Mouse (Mus musculus) regulatory T cell (primary cell): Measurements from ENCODE around the gene Plekhm1.
"Not testable (repeated sequence)": the region's sequence is repeated elsewhere in the genome, so short reads cannot be mapped to it uniquely, and the experiment has no call there.

Experiments
- in situ Hi-C: fragments of 300-600 bp; cut with MboI, MseI; formaldehyde crosslinking; loops from one replicate; pipeline ENCODE4 v1.15.1; 2025; ENCODE audit warnings: high pct_unique_total_duplicates

The Plekhm1 gene

GRCm38 (mm10) chr11:103343063-103343462, 69.4 kb downstream of the Plekhm1 start:
- in situ Hi-C loops, result loop anchor here (5.0 kb wide), 1 partner anchor 241 kb away; the partner anchor contains the start of genes Acbd4 and Plcd3

GRCm38 (mm10) chr11:103340677-103341076, 71.8 kb downstream of the Plekhm1 start:
- in situ Hi-C loops, result loop anchor here (5.0 kb wide), 1 partner anchor 238 kb away; the partner anchor contains the start of genes Acbd4 and Plcd3

GRCm38 (mm10) chr11:103340130-103340529, 72.4 kb downstream of the Plekhm1 start:
- in situ Hi-C loops, result loop anchor here (5.0 kb wide), 1 partner anchor 238 kb away; the partner anchor contains the start of genes Acbd4 and Plcd3

GRCm38 (mm10) chr11:103339414-103340119, 72.9 kb downstream of the Plekhm1 start:
- in situ Hi-C loops, result loop anchor here (5.0 kb wide), 1 partner anchor 237 kb away; the partner anchor contains the start of genes Acbd4 and Plcd3

- in situ Hi-C loops, result no loop called here
Measured at GRCm38 (mm10) chr11:103338671-103339070, 73.8 kb downstream of the Plekhm1 start.

- in situ Hi-C loops, result no loop called here
Measured at GRCm38 (mm10) chr11:103338119-103338518, 74.4 kb downstream of the Plekhm1 start.

- in situ Hi-C loops, result no loop called here
Measured at GRCm38 (mm10) chr11:103337180-103337579, 75.3 kb downstream of the Plekhm1 start.

GRCm38 (mm10) chr11:103335561-103335960, 76.9 kb downstream of the Plekhm1 start:
- in situ Hi-C loops, result no loop called here

- in situ Hi-C loops, result no loop called here
Measured at GRCm38 (mm10) chr11:103334925-103335324, 77.6 kb downstream of the Plekhm1 start.

GRCm38 (mm10) chr11:103333719-103334398, 78.6 kb downstream of the Plekhm1 start:
- in situ Hi-C loops, result no loop called here

- in situ Hi-C loops, result no loop called here
Measured at GRCm38 (mm10) chr11:103332890-103333651, 79.4 kb downstream of the Plekhm1 start.

- in situ Hi-C loops, result no loop called here
Measured at GRCm38 (mm10) chr11:103332186-103332889, 80.1 kb downstream of the Plekhm1 start.

GRCm38 (mm10) chr11:103331502-103332185, 80.8 kb downstream of the Plekhm1 start:
- in situ Hi-C loops, result no loop called here

- in situ Hi-C loops, result no loop called here
Measured at GRCm38 (mm10) chr11:103330651-103331319, 81.7 kb downstream of the Plekhm1 start.

GRCm38 (mm10) chr11:103326950-103327349, 85.5 kb downstream of the Plekhm1 start:
- in situ Hi-C loops, result loop anchor here (5.0 kb wide), 2 partner anchors 95 to 155 kb away; partner anchors contain the start of gene Fmnl1

- in situ Hi-C loops, result loop anchor here (5.0 kb wide), 2 partner anchors 93 to 153 kb away; partner anchors contain the start of gene Fmnl1
Measured at GRCm38 (mm10) chr11:103325172-103325571, 87.3 kb downstream of the Plekhm1 start.

GRCm38 (mm10) chr11:103324723-103325122, 87.8 kb downstream of the Plekhm1 start:
- in situ Hi-C loops, result loop anchor here (5.0 kb wide), 2 partner anchors 92 to 152 kb away; partner anchors contain the start of gene Fmnl1

GRCm38 (mm10) chr11:103322832-103323231, 89.7 kb downstream of the Plekhm1 start:
- in situ Hi-C loops, result not testable (repeated sequence)

- in situ Hi-C loops, result no loop called here
Measured at GRCm38 (mm10) chr11:103320646-103321045, 91.8 kb downstream of the Plekhm1 start.

GRCm38 (mm10) chr11:103320196-103320595, 92.3 kb downstream of the Plekhm1 start:
- in situ Hi-C loops, result no loop called here
